Mouse (Mus musculus) large intestine, adult 2 months (tissue): ENCODE measurements around the gene Gm43738. TPM values are rescaled to one million over a fixed set of nuclear protein-coding genes. Genes with fewer than 3 reads are reported as not detected.
"Not testable (repeated sequence)": the region's sequence is repeated elsewhere in the genome, so short reads cannot be mapped to it uniquely, and the experiment has no call there.

Source experiments
- DNase-seq: peaks from one replicate; pipeline ENCODE4 v3.0.0-alpha.2; 2012; ENCODE audit warnings: low read depth, low spot score
- WGBS: fragments of 180-500 bp; shearing (Covaris S2); methylation state at CpG from one replicate; pipeline ENCODE4 v1.1.7; 2018; 5-methylcytosine and 5-hydroxymethylcytosine counted together
- polyA plus RNA-seq: library from polyadenylated mRNA; depleted of rRNA; stranded (reverse); fragments of >200 nt; gene quantifications from 2 replicates; pipeline ENCODE4 v1.2.3, GENCODE M21; 2012

Gene Gm43738
- polyA plus RNA-seq, 1 experiment: not detected

DNA sequence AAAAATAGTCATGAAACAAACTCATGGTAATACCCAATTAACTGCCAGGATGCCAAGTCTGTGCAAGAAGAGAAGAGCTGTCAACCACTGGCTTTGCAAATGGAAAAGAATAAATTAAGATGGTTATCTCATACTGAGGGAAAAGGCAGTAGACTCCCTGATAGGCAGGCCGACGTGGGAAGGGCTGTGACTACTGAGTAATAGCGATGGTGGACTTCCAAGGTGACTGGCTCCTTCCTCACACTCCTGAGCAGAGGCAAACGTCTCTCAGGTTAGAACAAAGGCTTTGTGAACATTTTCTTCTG lies 2.3 kb upstream of the Gm43738 start:
- DNase-seq: no peak
- WGBS: 30% methylated on average over 4 of the region's 4 CpGs

DNA sequence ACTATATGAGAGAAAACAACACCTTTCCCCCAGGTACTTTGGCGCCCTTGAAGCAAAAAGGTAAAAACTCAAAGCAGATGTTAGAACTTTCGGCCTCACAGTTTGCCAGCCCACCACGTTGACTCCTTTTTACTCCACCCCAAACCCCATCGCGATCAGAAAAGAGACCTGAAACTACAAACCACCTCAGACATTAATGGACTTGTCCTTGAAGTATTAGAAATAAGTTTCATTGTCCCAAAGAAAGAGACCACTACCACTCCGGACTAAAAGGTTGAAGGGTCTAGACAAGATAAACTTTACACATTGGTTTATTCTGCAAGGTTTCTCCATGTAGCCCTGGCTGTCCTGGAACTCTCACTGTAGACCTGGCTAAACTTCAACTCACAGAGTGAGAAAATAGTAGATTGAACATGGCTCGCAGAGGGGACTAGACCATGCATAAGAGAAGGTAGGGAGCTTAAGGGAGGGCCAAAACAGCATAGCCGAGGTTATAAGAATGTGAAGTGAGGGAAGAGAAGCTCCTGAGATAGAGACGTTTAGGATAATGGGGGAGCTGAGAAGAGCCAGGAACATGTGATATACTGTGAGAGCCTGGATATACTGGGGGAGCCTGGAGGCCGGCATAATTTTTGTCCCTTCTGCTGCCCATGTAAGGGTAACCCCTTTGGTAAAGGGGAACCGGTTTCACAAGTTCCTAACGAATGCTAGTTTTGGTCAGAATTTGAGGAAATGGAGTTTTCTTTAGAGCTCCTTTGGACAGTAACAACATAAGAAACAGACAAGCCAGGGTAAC lies 1.8 kb upstream of the Gm43738 start:
- WGBS: 49% methylated on average over 12 of the region's 12 CpGs
- DNase-seq: no peak

DNA sequence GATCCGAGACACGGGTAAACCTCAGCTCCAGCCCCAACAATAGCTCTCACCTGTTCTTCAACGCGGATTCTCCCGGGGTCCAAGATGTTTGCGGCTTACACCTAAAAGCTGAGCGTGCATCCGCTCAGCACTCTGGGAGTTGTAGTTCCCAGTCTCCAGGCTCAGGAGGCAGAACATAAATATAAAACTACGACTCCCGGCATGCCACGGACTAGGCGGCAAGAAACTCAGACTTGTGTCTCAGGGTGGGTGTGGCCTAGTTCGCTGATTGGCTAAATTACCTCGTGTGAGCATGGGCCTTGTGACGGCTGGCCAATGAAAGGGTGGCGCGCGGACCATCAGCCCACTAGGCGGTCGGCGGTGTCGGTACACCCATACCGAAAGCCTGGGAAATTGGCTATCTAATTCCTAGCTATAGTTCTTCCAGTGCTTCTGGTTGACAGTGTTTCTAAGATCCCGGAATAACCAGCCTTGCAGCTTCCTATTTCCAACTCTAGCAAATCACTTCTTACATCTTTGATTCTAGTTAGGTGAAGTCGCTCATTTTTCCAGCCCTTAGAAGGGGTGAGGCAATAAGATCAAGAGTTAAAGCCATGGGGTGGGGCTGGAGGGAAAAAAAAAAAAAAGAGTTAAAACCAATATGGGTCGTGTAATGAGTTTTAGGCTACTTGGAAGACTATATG lies 1.1 kb upstream of the Gm43738 start, which contains the start of gene Fdps:
Fdps (minus strand) TSS at position 148 of the 683 bp plus-strand sequence.
- WGBS: under 1% methylated on average over 26 of the region's 26 CpGs
- peak; percentile 99 for DNase-seq

DNA sequence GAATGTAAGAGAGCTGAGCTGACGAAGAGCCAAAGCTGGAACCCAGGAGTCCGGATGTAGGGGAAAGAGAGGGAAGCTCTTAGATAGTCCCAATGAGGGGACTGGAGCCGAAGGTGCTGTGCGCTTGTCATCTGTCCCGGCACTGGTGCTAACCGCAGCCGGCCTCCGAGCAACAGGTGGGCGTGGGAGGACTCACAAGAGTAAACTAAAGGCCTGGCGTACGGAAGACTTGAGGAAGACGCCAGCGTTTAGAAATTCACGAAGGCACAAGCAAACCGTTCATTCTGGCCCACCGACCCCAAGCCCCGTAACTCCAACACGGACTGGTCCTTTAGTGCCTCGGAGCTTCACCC lies 536 bp upstream of the Gm43738 start:
- under 1% methylated on average over 19 of the region's 19 CpGs for WGBS

DNA sequence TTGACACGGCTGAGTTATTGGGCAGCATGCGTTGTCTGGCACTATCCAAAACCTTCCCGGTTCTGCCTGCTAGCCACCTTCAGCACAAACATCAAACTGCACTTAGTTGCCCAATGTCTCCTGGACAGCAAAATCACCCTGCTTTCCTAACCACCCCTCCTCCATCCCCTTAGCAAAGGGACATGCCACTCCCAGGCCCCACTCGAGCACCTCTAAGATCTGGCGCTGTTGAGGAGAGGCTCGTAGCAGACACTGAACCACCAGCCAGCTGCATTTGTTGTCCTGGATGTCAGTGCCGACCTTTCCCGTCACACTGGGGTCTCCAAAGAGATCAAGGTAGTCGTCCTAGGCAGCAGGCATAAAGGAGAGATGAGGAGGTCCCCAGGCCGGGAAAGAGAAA lies 6.9 kb downstream of the Gm43738 start:
- WGBS: 86% methylated on average over 10 of the region's 10 CpGs
- DNase-seq: no peak

More for the DNA sequence above, 536 bp upstream of the Gm43738 start:
- no peak for DNase-seq

DNA sequence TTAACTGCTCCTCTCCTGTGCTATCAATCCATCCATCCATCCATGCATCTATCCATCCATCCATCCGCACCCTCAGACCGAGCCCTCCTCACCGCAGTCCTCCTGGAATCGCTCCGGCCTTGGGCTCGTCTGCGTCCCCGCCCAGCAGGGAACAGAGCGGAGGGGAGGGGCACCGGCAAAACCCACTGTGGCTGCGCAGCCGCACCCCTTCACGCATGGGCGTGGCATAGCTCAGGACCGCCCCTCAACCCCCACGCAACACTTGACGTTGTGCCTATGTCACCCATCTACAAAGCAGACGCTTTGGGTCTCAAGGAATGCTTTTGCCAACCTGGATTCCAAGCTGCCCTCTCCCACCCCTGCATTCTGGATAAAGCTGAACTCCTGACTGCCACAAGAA lies 7.7 kb downstream of the Gm43738 start, which contains the start of gene Rusc1:
Rusc1 (minus strand) TSS at position 137 of the 400 bp plus-strand sequence.
- 5% methylated on average over 18 of the region's 18 CpGs for WGBS
- DNase-seq: no peak

DNA sequence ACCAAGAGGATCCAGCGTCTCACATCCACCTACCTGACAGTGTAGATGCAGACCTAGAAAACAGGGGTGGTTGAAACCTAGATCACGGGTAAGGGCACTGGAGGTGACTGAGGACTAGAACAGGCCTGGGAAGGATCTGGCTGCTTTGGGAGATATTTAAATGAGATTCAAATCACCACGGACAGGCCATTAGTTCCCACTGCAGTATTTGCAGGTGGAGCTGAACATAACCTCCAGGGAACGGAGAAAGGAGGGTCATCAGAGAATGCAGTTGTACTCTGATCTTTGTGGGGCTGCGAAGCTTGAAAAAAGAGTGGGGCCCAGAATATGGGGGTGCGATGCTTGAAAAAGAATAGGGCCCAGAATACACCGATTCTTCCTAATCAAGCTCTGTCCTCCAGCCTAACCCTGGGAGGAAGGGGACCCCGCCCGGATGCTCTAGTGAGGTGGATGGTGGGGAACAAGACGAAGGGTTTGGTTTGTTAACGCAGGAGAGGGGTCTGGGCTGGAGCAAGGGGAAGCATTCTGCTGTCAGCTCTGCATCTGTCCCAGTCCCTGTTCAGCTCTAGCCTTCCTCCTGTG lies 8.3 kb downstream of the Gm43738 start:
- 54% methylated on average over 11 of the region's 11 CpGs for WGBS
- DNase-seq: no peak

DNA sequence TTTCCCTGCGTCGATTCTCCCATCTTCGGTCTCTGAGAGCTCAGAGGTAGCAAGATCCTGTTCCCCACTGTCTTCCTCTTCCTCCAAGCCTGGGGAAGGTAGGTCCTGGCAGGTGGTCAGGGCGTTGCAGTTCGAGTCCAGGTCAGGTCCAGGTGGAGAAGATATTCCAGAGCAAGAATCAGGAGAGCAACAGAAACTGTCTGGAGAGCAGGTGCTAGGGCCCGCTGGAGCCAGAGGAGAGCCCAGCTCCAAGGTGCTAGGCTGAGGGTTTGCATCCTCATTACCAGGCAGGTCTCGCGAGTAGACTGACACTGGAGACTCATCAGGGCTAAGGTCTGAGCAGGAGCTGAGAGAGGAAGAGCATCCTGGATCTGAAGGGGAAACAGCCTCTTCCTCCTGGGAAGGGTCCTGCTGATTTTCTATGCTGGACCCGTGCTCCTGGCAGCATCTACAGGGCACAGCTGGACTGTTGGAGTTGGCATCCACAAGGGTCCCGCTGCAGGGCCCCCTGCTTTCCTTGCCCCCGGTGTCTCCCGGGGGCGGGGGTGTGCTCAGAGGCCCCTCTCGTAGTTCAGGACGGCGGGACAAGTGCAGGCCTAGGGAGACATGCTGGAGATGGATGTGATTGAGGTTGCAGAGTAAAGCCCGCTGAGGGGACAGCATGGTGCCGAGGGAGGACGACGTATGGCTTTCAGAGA lies 8.9 kb downstream of the Gm43738 start:
- no peak for DNase-seq
- WGBS: 42% methylated on average over 20 of the region's 20 CpGs

DNA sequence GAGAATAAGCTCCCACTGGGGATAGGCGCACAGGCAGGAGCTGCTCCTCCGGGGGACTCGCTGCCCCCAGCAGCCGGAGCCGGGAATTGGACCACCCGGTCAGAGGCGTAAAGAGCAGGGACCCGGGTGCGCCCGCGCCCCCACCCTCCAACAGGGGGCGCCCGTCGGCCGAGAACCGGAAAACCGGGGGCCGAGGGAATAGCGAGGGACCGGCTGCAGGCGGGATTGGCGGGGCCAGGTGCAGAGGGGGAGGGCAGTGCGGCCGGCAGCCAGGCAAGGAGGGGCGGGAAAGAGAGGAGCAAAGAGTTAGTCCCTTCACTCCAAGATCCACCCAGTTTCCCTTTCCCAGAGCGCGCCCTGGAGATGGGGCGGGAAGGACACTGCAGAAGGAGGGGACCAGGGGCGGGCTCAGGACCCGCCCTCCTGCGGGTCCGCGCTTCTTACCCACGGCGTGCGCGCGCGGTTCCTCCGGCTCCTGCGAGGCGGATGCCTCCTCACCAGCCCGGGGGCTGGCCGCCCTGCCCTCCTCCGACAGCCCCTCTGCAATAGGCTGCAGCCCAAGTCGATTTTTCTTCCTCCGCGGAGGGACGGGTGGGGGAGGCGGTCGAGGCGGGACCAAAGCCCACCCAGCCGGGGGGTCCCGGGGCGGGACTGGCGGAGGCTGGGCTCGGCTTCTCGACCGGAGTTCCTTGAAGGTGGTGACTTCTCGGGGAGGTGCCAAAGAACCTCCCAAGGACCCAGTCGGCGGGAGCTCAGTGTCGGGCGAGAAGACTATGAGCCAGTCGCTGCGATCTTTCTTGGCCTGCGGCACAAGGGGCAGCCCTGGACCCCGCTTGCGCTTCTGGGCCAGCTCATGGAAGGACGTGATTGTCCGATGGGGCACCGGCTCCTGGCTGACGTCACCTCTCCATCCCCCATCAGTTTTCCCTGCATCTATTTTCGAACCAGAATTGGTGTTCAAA lies 9.9 kb downstream of the Gm43738 start:
- DNase-seq: peak; percentile 47
- WGBS: under 1% methylated on average over 74 of the region's 74 CpGs

DNA sequence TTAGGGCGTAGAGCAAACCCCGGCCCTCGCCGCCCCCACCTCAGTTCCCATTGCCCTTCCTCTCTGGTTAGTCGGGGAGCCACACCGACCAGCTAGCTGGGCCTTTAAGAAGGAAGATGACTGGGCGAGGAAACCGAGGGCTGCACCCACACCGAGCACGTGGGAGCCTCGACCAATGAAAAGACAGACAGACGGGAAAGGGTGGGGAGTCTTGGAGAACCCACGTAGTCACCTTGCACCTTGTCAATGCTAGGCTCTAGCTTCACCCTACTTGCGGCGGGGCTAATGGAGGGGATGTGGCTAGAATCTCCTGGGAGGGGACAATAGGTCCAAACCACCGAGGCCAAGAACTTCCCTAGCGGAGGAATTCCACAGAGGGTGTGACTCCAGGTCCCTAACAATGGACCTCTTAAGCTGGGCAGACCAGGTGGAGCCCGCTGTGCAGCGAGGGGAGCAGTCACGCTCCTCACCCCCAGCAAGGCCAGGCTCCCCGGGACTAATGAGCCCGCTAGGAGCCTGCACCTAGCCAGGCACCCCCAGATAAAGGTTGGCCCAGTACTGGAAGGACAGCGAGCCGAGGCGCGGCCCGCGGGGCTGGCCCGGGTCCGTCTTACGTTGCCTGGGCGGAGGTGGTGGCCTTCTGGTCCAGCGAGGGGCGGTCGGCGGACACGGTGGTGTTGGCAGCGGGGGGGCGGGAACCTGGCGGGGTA lies 10.9 kb downstream of the Gm43738 start:
- peak; percentile 93 for DNase-seq
- 2% methylated on average over 40 of the region's 40 CpGs for WGBS

DNA sequence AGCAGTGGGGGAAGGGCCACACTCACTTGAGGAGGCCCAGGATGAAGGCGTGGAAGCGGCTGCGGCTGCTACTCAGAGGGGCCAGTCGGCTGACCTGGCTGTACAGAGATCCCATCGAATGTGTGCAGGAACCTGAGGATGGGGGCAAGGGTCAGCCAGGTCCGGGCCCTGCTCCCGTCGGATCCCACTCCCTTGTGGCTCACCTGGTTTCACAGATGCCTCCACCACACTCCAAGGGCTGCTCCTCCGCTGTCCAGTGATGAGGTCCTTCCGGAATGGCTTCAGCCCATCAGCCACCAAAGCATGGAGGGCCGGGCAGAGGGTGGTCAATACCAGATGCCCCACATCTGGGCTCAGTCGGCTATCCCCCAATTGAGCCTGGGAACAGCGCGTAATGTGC lies 11.9 kb downstream of the Gm43738 start:
- DNase-seq: no peak
- WGBS: 42% methylated on average over 14 of the region's 14 CpGs

DNA sequence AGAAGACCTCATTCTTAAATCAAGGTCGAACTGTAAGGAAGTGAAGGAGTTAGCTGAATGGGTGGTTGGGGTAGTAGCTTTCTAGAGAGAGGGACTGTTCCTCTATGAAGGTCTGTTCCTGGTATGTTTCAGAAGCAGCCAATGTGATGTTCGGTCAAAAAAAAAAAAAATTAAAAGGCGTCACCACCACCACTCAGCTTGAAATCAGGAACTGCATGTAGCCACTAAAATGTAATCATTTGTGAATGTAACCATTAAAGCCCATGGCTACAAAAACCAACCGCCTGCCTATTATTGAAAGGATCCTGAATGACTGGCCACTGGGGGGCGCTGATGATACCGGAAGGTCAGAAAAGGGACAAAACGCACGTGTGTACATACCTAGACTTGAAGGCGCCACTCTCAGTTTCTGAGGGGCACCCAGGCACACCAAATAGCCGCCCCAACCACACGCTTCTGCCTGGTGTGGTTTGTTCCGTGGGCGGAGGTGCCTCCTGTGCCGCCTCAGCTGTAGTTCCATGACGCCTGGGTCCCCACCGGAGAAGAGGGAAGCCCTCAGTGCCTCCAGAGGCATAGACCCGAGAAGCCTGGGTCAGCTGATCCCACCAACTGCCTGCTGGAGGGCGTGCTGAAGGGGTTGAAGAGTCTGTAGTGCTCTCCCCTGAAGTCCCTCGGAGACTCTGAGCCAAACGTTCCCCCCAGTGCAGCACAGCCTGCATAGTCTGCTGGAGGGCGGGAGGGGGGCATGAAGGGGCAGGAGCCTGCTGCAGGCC lies 13.4 kb downstream of the Gm43738 start:
- DNase-seq: peak; percentile 58
- WGBS: 31% methylated on average over 21 of the region's 21 CpGs

DNA sequence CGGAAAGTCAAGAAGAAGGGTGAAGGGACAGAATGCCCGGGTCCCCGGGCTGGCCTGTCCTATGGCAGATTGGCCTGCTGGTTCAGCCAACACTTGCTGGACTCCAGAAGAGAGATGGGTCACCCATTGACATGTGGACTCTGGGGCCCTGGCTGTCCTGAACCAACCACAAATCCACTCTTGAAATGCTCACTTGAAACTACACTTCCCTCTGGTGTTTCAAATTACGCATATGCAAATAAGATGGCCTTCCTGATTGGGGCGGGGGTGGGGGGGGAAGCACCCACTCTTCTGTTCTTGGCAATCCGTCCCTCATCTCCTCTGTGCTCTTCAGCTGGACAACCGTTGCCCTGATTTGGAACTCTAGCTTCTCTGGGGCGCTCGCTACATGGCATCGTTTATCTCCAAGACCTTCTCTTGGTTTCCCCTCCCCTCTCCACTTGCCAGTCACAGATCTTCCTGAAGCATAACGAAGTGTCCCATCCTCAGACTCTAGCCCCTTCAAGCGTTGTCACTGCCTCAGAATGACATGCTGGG lies 16.2 kb downstream of the Gm43738 start:
- DNase-seq: no peak
- WGBS: 82% methylated on average over 12 of the region's 12 CpGs

DNA sequence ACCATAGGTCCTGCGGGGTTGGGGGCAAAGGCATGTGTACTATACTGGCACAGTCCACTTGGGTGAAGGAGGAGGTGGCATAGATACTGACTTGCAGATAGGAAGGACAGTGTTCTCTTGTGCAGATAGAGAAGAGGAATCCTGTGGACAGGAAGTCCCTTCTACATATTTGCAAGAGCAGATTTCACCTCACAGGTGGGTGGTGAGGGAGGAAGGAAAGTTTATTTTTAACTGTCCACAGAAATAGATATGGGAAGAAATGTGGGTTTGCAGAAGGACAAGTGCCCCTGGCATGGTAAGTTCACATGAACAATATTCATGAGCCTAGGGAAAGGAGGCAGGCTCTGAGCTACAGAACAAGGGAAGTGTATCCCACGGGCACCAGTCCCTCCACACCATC lies 16.8 kb downstream of the Gm43738 start:
- no peak for DNase-seq
- 58% methylated on average over 2 of the region's 2 CpGs for WGBS

DNA sequence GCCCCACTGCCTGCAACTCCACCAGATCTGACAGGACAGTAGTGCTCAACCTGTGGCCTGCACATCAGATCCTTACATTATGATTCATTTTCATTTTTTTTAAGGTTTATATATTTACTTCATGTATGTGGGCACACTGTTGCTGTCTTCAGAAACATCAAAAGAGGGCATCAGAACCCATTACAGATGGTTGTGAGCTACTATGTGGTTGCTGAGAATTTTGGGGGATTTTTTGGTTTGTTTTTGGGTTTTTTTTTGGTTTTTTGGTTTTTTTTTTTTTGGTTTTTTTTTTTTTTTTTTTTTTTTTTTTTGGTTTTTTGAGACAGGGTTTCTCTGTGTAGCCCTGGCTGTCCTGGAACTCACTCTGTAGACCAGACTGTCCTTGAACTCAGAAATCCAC lies 18.6 kb downstream of the Gm43738 start:
- DNase-seq: not testable (repeated sequence)

DNA sequence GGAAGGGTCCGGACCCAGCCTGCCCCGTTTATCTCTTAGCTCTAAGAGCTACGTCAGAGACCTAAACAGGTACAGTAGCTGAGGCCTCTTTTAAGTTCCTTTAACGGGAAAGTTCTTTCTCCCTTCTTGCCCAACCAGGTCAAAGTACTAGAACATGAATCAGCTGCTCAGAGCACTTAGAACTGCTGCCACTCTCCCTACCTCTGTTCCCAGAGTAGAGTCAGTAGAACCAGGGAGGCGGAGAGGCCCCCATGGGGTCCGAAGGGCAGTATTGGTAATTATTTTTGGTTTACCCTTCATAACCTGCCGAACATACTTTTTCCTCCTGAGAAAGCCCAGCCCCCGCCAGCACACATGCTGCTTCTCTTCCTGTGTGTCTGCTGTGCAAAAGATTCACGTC lies 23.5 kb downstream of the Gm43738 start:
- WGBS: 78% methylated on average over 9 of the region's 9 CpGs
- no peak for DNase-seq

DNA sequence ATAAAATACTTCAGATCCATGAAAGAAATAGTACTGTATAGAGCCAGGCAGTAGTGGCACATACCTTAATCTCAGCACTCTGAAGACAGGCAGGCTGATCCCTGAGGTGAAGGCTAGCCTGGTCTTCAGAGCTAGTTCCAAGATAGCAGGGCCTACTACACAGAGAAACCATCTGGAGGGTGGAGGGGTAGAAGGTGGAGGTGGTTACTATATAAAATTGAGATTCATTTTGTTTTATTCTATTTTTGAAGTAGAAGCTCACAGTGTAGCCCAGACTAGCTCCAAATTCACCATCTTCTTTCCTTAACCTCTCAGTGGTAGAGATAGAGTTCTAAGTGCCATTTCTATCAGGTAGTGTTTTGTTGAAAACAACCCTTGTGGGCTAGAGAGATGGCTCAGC lies 33.6 kb downstream of the Gm43738 start:
- DNase-seq: no peak

DNA sequence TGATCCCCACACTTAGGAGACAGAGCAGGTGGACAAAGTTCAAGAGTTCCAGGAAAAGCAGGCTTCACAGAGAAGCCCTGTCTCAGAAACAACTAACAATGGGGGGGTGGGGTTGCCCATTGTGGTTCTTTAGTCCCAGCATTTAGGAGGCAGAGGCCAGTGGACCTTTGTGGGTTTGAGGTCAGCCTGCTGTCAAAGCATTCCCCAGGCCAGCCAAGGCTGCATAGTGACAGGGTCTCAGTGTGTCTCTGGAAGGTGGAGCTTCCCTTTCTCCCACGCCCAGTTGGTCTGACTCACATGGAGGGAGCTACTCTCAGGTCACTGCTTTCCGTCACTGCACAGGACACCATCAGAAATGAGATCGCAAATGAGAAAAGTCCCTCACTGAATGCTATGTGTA lies 39.2 kb downstream of the Gm43738 start:
- no peak for DNase-seq
- 92% methylated on average over 3 of the region's 3 CpGs for WGBS
